Mouse (Mus musculus) liver, adult 2 months (tissue): Measurements from ENCODE around the gene Tmem139. TPM values are rescaled to one million over a fixed set of nuclear protein-coding genes. Genes with fewer than 3 reads are reported as not detected.
A peak's percentile ranks its signal among the peaks of the same experiment; 100 is the strongest.

Experiments used
- DNase-seq: peaks from one replicate; pipeline ENCODE4 v3.0.0-alpha.2; 2011; ENCODE audit warnings: low read depth, low spot score; ENCODE audit errors: extremely low read depth
- H3K27ac ChIP-seq: fragments of 200-500 bp; replicated peaks from 2 replicates; pipeline ENCODE4 v1.5.1; 2012; ENCODE audit warnings: low read depth, mild to moderate bottlenecking, control low read depth, inconsistent platforms, low read length; ENCODE audit not compliant: insufficient read depth
- H3K27me3 ChIP-seq: fragments of 200-500 bp; 2 replicates; pipeline ENCODE4 v1.6.1; 2012; ENCODE audit warnings: mild to moderate bottlenecking, moderate library complexity, low read length, inconsistent platforms; ENCODE audit not compliant: control insufficient read depth, insufficient read depth
- H3K36me3 ChIP-seq: fragments of 200-500 bp; 2 replicates; pipeline ENCODE4 v1.6.1; 2012; ENCODE audit warnings: low read length, inconsistent platforms; ENCODE audit not compliant: control insufficient read depth, insufficient read depth
- H3K4me1 ChIP-seq: fragments of 200-500 bp; 2 replicates; pipeline ENCODE4 v1.6.1; 2011; ENCODE audit warnings: low read length; ENCODE audit not compliant: control insufficient read depth, insufficient read depth
- H3K4me3 ChIP-seq: fragments of 200-500 bp; 2 replicates; pipeline ENCODE4 v1.5.1; 2011; ENCODE audit warnings: low read depth, mild to moderate bottlenecking, control low read depth, low read length, moderate library complexity; ENCODE audit not compliant: insufficient read depth
- H3K79me2 ChIP-seq: fragments of 200-500 bp; 2 replicates; pipeline ENCODE4 v1.6.1; 2012; ENCODE audit warnings: inconsistent platforms, mild to moderate bottlenecking, low read length, moderate library complexity; ENCODE audit not compliant: control insufficient read depth, insufficient read depth
- H3K9ac ChIP-seq: fragments of 200-500 bp; 2 replicates; pipeline ENCODE4 v1.6.1; 2012; ENCODE audit warnings: low read depth, mild to moderate bottlenecking, control low read depth, inconsistent platforms, low read length
- CTCF ChIP-seq: fragments of 200-500 bp; IDR thresholded peaks from 2 replicates; pipeline ENCODE4 v1.5.1; 2011; ENCODE audit warnings: low read depth, low read length, control low read depth
- POLR2A ChIP-seq: fragments of 200-500 bp; IDR thresholded peaks from 2 replicates; pipeline ENCODE4 v1.6.1; 2011; ENCODE audit warnings: low read length, control low read depth; ENCODE audit not compliant: insufficient read depth; ENCODE audit errors: extremely low read depth
- WGBS: fragments of 180-500 bp; shearing (Covaris S2); methylation state at CpG from one replicate; pipeline ENCODE4 v1.1.7; 2018; 5-methylcytosine and 5-hydroxymethylcytosine counted together
- polyA plus RNA-seq: library from polyadenylated mRNA; depleted of rRNA; stranded (reverse); fragments of >200 nt; gene quantifications from 2 replicates; pipeline ENCODE4 v1.2.3, GENCODE M21; 2012
- total RNA-seq: library from RNA; depleted of rRNA; stranded (reverse); fragments of >200 nt; gene quantifications from 2 replicates; pipeline ENCODE4 v1.2.3, GENCODE M21; 2014

The Tmem139 gene
- total and polyA plus RNA-seq, 2 experiments = 0.37 to 0.46 TPM

DNA sequence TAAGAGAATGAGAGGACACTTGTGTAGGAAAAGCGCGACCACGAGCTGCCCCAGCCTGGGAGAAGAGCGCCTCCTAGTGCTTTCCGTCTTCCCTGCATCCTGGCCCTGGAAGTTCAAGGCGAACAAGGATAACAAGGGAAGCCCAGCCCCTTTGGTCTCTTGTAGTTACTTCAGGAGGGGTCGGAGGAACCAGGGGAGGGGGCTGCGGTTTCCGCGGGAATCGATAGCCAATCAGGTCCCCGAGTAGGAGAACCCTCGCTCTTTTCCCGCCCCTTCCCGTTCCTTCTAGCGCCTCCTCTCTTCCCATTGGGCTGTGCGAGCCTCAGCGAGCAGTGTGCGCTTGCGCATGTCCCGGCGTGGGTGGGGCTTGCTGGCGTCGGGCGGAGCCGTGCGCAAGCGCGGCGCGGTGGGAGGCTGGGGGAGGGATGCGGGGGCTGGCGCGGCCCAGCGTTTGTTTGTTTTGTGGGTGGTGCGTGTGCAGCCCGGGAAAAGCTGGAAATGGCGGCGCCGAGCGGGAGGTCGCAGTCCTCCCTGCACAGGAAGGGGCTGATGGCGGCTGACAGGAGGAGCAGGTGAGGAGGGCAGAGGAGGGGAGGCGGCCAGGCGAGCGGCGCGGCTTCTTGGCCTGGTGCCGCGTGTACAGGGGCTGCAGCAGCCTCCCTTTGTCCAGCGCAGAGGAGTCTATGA is 3.0 kb downstream of the Tmem139 start, which contains the start of gene Casp2:
Gene Casp2, plus strand, starts transcription at position 360 of the 687 bp plus-strand sequence.
- DNase-seq = peak; percentile 95
- Histone ChIP-seq H3K4me3 (peak within 1 kb of the TSS; percentile 88), H3K27ac (peak within 1 kb of the TSS; percentile 68), H3K9ac (peak within 1 kb of the TSS; percentile 87), H3K4me1 (peaks cover 2% of the 10 kb centered on the region; the same call in 1 of the 2 replicates), H3K36me3 (peaks cover 16% of the 10 kb centered on the region), H3K79me2 (no peaks in the 10 kb centered on the region), H3K27me3 (no peaks in the 10 kb centered on the region)
- 1% methylated on average over 50 of the region's 51 CpGs for WGBS
- peak; percentile 98 for TF ChIP-seq CTCF
- 0 out of 2 replicates have a peak, but pooled peaks have one; percentile 44 for TF ChIP-seq POLR2A

- DNase-seq = peak; percentile 41
Measured at GRCm38 (mm10) chr6:42265391-42266330, 3.9 kb downstream of the Tmem139 start.

GRCm38 (mm10) chr6:42270817-42271216 is 9.0 kb downstream of the Tmem139 start:
- Histone ChIP-seq H3K9ac (no peak overlapping the region), H3K27me3 (no peaks in the 10 kb centered on the region), H3K4me3 (no peak overlapping the region), H3K4me1 (peaks cover 2% of the 10 kb centered on the region; the same call in 1 of the 2 replicates), H3K79me2 (no peaks in the 10 kb centered on the region), H3K36me3 (peaks cover 54% of the 10 kb centered on the region), H3K27ac (no peak overlapping the region)
- DNase-seq = no peak
- TF ChIP-seq CTCF (no peak), POLR2A (no peak)

More at GRCm38 (mm10) chr6:42265391-42266330, 3.9 kb downstream of the Tmem139 start:
- Histone ChIP-seq H3K36me3 (peaks cover 22% of the 10 kb centered on the region), H3K4me1 (peaks cover 2% of the 10 kb centered on the region; the same call in 1 of the 2 replicates), H3K27ac (peak overlapping the region; percentile 68), H3K4me3 (peak overlapping the region; percentile 88), H3K9ac (peak overlapping the region; percentile 87), H3K27me3 (no peaks in the 10 kb centered on the region), H3K79me2 (no peaks in the 10 kb centered on the region)
- under 1% methylated on average over 21 of the region's 21 CpGs for WGBS
- TF ChIP-seq CTCF = no peak
- TF ChIP-seq POLR2A = no peak

DNA sequence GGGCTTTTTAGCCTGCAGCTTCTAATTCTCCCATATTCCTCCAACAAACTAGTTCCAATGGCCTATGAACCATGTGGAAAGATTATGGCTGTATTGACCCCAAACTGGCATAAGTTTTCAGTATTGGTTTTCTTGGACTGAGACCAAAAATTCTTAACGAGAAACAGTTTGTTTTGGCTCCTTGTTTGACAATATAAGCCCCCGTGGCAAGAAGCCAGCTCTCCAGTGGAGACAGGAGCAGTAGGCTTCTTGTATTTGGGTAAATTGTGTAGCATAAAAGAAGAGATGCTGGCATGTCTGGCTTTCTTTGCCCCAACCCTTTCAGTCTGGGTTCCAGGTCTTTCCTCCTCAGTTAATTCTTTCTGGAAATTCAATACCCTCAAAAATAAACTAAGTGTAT is 14.4 kb downstream of the Tmem139 start:
- Histone ChIP-seq H3K27me3 (no peaks in the 10 kb centered on the region), H3K4me3 (no peak overlapping the region)
- WGBS = 22% methylated on average over 2 of the region's 2 CpGs

DNA sequence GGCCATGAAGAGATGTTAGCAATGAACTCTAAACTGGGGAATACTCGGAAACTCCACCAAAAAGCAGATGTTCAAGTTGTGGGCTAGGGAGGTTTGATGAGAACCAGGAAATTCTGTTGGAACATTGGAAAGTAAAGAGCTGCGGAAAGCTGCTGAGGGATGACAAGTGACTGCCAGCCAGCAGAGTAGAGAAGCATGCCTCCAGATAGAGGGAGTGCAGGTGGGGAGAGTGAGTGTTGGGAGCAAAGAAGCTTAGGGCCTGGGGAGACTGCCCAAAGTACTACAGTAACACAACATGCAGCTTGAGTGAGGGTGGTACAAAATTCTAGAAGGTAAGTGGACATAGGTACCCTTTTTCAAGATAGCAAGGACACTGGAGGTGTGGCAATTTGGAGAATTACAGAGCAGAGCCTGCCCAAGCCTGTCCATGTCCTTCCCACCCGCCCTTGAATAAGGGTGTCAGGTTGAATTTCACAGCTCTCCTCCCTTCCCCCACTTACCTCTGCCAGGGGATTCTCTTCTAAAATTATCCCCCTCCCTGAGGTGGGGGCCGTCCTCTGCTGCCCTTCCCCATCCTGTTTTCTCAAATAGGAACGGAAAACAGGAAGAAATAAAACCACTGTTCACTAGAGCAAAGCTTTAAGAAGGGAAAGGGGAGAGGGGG is 21.2 kb downstream of the Tmem139 start:
- H3K9ac ChIP-seq = no peak overlapping the region
- 85% methylated on average over 5 of the region's 5 CpGs for WGBS
- DNase-seq = no peak
- no peaks in the 10 kb centered on the region for H3K27me3 ChIP-seq
- no peak for TF ChIP-seq CTCF
- no peaks in the 10 kb centered on the region for H3K79me2 ChIP-seq
- no peak overlapping the region for H3K27ac ChIP-seq
- no peaks in the 10 kb centered on the region; the same call in 1 of the 2 replicates for H3K4me1 ChIP-seq
- H3K4me3 ChIP-seq = no peak overlapping the region
- H3K36me3 ChIP-seq = peaks cover 30% of the 10 kb centered on the region

More for the DNA sequence above, 14.4 kb downstream of the Tmem139 start:
- no peaks in the 10 kb centered on the region for H3K79me2 ChIP-seq
- no peak for TF ChIP-seq POLR2A
- no peak for TF ChIP-seq CTCF
- no peak overlapping the region for H3K27ac ChIP-seq
- no peak for DNase-seq
- no peaks in the 10 kb centered on the region for H3K4me1 ChIP-seq
- no peak overlapping the region for H3K9ac ChIP-seq
- H3K36me3 ChIP-seq = peaks cover 65% of the 10 kb centered on the region
